11 mouse cellular contexts compared by ENCODE assay signal in genomic region chr9:100505498-100505897, GRCm38 (mm10). TPM values are rescaled to one million over a fixed set of nuclear protein-coding genes. Genes with fewer than 3 reads are reported as not detected.
A peak's percentile ranks its signal among the peaks of the same experiment; 100 is the strongest.
DNase-seq lines count a peak whose midpoint lies in the region; ATAC-seq and TF ChIP-seq lines count a peak whose summit lies in the region.
"Had no signal": no experiment of that assay in that cellular context is flagged by ENCODE, and none has a peak within 500 bp of the region (broad histone marks: within the 10 kb centered on the region; RNA-seq: fewer than 3 reads in every experiment).

No protein-coding gene starts in this region.

- H3K4me2 ChIP-seq in heart, embryonic 15.5 days = peak overlapping the region; percentile 34; the same call in 1 of the 2 replicates
- H3K4me2 ChIP-seq in lung, embryonic 14.5 days = 0 out of 2 replicates have a peak overlapping the region, but pooled peaks have one; percentile 15
- H3K4me2 ChIP-seq in stomach, embryonic 15.5 days = peak overlapping the region; percentile 20; the same call in 1 of the 2 replicates
- H3K4me2 ChIP-seq: limb, embryonic 12.5 days had no signal

- DNase-seq in cerebellum, adult 11 months = peak; percentile 22
- no peak for DNase-seq in cerebellum, adult 11-12 months
- DNase-seq in heart, postnatal 4 days = no peak
- DNase-seq in lung, embryonic 14.5 days = no peak
- DNase-seq in lung, postnatal 36 days = no peak
- no peak for DNase-seq in gastrocnemius, postnatal 25 days
- DNase-seq: adrenal gland, postnatal 14 days had no signal

- H3K27me3 ChIP-seq in heart, embryonic 15.5 days = no peaks in the 10 kb centered on the region
- H3K27me3 ChIP-seq in lung, embryonic 14.5 days (ENCODE audit: insufficient read depth, low read length) = no peaks in the 10 kb centered on the region
- H3K27me3 ChIP-seq in stomach, embryonic 15.5 days (replicated peaks) = no peaks in the 10 kb centered on the region
- H3K27me3 ChIP-seq: limb, embryonic 12.5 days had no signal

- whole genome bisulfite sequencing in heart, embryonic 15.5 days = 92% methylated on average over 4 of the region's 4 CpGs
- 87% methylated on average over 4 of the region's 4 CpGs for WGBS in lung, embryonic 14.5 days
- 77% methylated on average over 4 of the region's 4 CpGs for WGBS in stomach, embryonic 15.5 days

- H3K27ac ChIP-seq in heart, embryonic 15.5 days = 0 out of 2 replicates have a peak overlapping the region, but pooled peaks have one; percentile 6
- no peak overlapping the region for H3K27ac ChIP-seq in lung, embryonic 14.5 days (ENCODE audit: low read depth)
- H3K27ac ChIP-seq in stomach, embryonic 15.5 days = peak overlapping the region; percentile 54; the same call in 1 of the 2 replicates
- H3K27ac ChIP-seq: limb, embryonic 12.5 days had no signal

- H3K9me3 ChIP-seq in heart, embryonic 15.5 days (replicated peaks) = no peaks in the 10 kb centered on the region
- H3K9me3 ChIP-seq in lung, embryonic 14.5 days (ENCODE audit: low read depth, low read length) = no peaks in the 10 kb centered on the region
- H3K9me3 ChIP-seq in stomach, embryonic 15.5 days = no peaks in the 10 kb centered on the region
- H3K9me3 ChIP-seq: limb, embryonic 12.5 days had no signal

- no peak for TF ChIP-seq CTCF in lung, embryonic 14.5 days (IDR thresholded peaks at IDR 0.05; ENCODE audit: low read depth)

- H3K4me3 ChIP-seq in heart, embryonic 15.5 days = peak overlapping the region; percentile 28
- no peak overlapping the region for H3K4me3 ChIP-seq in lung, embryonic 14.5 days (ENCODE audit: low read depth, low read length)
- peak overlapping the region; percentile 11; the same call in 1 of the 2 replicates for H3K4me3 ChIP-seq in stomach, embryonic 15.5 days (replicated peaks)
- H3K4me3 ChIP-seq: limb, embryonic 12.5 days had no signal

- ATAC-seq in heart, embryonic 15.5 days (replicated peaks; ENCODE audit: insufficient number of reproducible peaks, insufficient read depth, low FRiP score, low read depth) = no peak
- ATAC-seq in lung, embryonic 14.5 days (ENCODE audit: insufficient read depth) = no peak
- no peak for ATAC-seq in stomach, embryonic 15.5 days (ENCODE audit: insufficient read depth, low FRiP score, low read depth)
- ATAC-seq: inflammation-experienced regulatory T-cells, adult 6 months had no signal

- H3K9ac ChIP-seq in heart, embryonic 15.5 days = no peak overlapping the region
- no peak overlapping the region for H3K9ac ChIP-seq in lung, embryonic 14.5 days
- no peak overlapping the region for H3K9ac ChIP-seq in stomach, embryonic 15.5 days
- H3K9ac ChIP-seq: limb, embryonic 12.5 days had no signal

- H3K36me3 ChIP-seq in heart, embryonic 15.5 days = no peaks in the 10 kb centered on the region; the same call in 1 of the 2 replicates
- H3K36me3 ChIP-seq in lung, embryonic 14.5 days (ENCODE audit: insufficient read depth) = 0 out of 2 replicates have a peak, but pooled peaks cover 3% of the 10 kb centered on the region
- no peaks in the 10 kb centered on the region for H3K36me3 ChIP-seq in stomach, embryonic 15.5 days

- no peaks in the 10 kb centered on the region; the same call in none of the 2 replicates for H3K4me1 ChIP-seq in heart, embryonic 15.5 days (replicated peaks)
- H3K4me1 ChIP-seq in lung, embryonic 14.5 days (ENCODE audit: insufficient read depth) = no peaks in the 10 kb centered on the region
- H3K4me1 ChIP-seq in stomach, embryonic 15.5 days = no peaks in the 10 kb centered on the region

RNA-seq across cellular contexts. Expression of gene Il20rb, which starts 18.9 kb away (rescaled TPM):
- 0.88 and 1.9 TPM in 2 replicates for polyA plus RNA-seq in heart, embryonic 15.5 days (2015; fragmentation: Nextera tagmentation; extraction: Ambion mirVana)
- 1 to 10 TPM; 4.3 TPM for total RNA-seq in heart, postnatal 4 days (2021)
- 1.6 and 2.2 TPM in 2 replicates for polyA plus RNA-seq in lung, embryonic 14.5 days (2014; fragmentation: Nextera tagmentation; extraction: Ambion mirVana)
- polyA plus RNA-seq in stomach, embryonic 15.5 days (2015; fragmentation: Nextera tagmentation; extraction: Ambion mirVana) = 1.4 TPM in 2 replicates
- 1 to 10 TPM; 1.3 to 1.7 TPM for total RNA-seq in gastrocnemius, postnatal 25 days (2021)

RNA-seq across cellular contexts. Expression of gene Nck1, which starts 40.4 kb away (rescaled TPM):
- polyA plus RNA-seq in heart, embryonic 15.5 days (2015; fragmentation: Nextera tagmentation; extraction: Ambion mirVana) = 53.0 and 57.1 TPM in 2 replicates
- total RNA-seq in heart, postnatal 4 days (2021) = 10 to 100 TPM; 41.7 to 52.3 TPM
- polyA plus RNA-seq in lung, embryonic 14.5 days (2014; fragmentation: Nextera tagmentation; extraction: Ambion mirVana) = 71.3 and 77.8 TPM in 2 replicates
- 62.2 and 63.7 TPM in 2 replicates for polyA plus RNA-seq in stomach, embryonic 15.5 days (2015; fragmentation: Nextera tagmentation; extraction: Ambion mirVana)
- total RNA-seq in gastrocnemius, postnatal 25 days (2021) = 10 to 100 TPM; 30.5 to 30.9 TPM
